Mouse (Mus musculus) embryonic fibroblast, embryonic 13.5 days (primary cell): ENCODE measurements at regions not wholly inside any gene's neighbourhood (a gene's known extent, or its start where the extent isn't known, plus 50 kb on each side); places are given as distances from the start of the nearest gene placed in this dataset.

Experiments used
- CTCF ChIP-seq: IDR thresholded peaks from 2 replicates; pipeline ENCODE4 v1.5.1; 2011; ENCODE audit warnings: mild to moderate bottlenecking, control low read depth, low read length, moderate library complexity, borderline replicate concordance; ENCODE audit not compliant: insufficient read depth
- POLR2A ChIP-seq: IDR thresholded peaks from 2 replicates; pipeline ENCODE4 v1.6.1; 2011; ENCODE audit warnings: low read depth, mild to moderate bottlenecking, control low read depth, low read length, moderate library complexity

GRCm38 (mm10) chr2:55818220-55818619, 382.4 kb downstream of the Kcnj3 start:
- TF ChIP-seq CTCF = no peak
- TF ChIP-seq POLR2A = no peak
